ENCODE assay signal across 26 mouse cellular contexts in the genomic region with DNA sequence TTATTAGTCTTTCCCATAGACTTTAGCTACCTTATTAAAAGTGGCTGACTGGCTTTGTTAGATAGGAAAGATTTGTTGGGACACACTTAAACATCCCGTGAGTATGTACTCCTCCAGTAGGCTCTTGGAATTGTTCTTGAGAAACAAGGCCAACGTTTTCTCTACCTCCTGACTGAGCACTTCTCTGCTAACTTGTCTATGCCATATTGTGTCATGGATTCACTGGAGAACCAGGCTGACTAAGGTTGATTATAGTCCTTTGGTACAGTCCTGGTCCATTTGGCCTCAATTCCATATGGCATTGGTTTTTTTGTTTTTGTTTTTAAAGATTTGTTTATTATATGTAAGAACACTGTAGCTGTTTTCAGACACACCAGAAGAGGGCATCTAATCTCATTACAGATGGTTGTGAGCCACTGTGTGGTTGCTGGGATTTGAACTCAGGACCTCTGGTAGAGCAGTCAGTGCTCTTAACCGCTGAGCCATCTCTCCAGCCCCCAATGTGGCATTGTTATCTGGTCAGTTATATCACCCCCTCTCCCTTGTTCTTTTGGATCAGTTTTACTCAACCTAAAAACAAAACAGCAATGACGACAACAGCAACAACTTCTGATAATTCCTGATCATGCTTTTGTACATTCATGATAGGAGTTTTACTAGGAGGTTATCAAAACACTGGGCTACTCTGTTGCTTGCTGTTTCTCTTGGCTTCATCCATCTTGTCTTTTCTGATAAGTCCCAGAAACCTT. TPM values are rescaled to one million over a fixed set of nuclear protein-coding genes. Genes with fewer than 3 reads are reported as not detected.
A peak's percentile ranks its signal among the peaks of the same experiment; 100 is the strongest.
DNase-seq lines count a peak whose midpoint lies in the region; ATAC-seq and TF ChIP-seq lines count a peak whose summit lies in the region.
"Had no signal": no experiment of that assay in that cellular context is flagged by ENCODE, and none has a peak within 500 bp of the region (broad histone marks: within the 10 kb centered on the region; RNA-seq: fewer than 3 reads in every experiment).

No protein-coding gene starts in this region.

- H3K9ac ChIP-seq in kidney, postnatal 0 days (ENCODE audit: low read depth, low read length), result no peak overlapping the region
- H3K9ac ChIP-seq in liver, embryonic 12.5 days, result 0 out of 2 replicates have a peak overlapping the region, but pooled peaks have one; percentile 12
- H3K9ac ChIP-seq in forebrain, embryonic 13.5 days, result no peak overlapping the region
- H3K9ac ChIP-seq: hindbrain, embryonic 15.5 days; limb, embryonic 12.5 days had no signal

- H3K4me3 ChIP-seq in kidney, postnatal 0 days (replicated peaks; ENCODE audit: low read depth, low read length), result no peak overlapping the region
- H3K4me3 ChIP-seq in liver, embryonic 12.5 days, result no peak overlapping the region
- no peak overlapping the region for H3K4me3 ChIP-seq in forebrain, embryonic 13.5 days
- H3K4me3 ChIP-seq: embryonic facial prominence, embryonic 10.5 days; hindbrain, embryonic 15.5 days; limb, embryonic 12.5 days; midbrain, embryonic 10.5 days had no signal

- no peaks in the 10 kb centered on the region for H3K36me3 ChIP-seq in kidney, postnatal 0 days (ENCODE audit: insufficient read depth, low read length)
- H3K36me3 ChIP-seq in liver, embryonic 12.5 days, result peaks cover 9% of the 10 kb centered on the region
- peaks cover 4% of the 10 kb centered on the region; the same call in 1 of the 2 replicates for H3K36me3 ChIP-seq in forebrain, embryonic 13.5 days (ENCODE audit: poor library complexity, severe bottlenecking)
- H3K36me3 ChIP-seq: hindbrain, embryonic 15.5 days had no signal

- WGBS in kidney, postnatal 0 days, result 77% methylated on average over 4 of the region's 4 CpGs
- WGBS in liver, embryonic 12.5 days (ENCODE audit: insufficient replicate concordance), result 44% methylated on average over 4 of the region's 4 CpGs
- 90% methylated on average over 4 of the region's 4 CpGs for WGBS in forebrain, embryonic 13.5 days

- H3K9me3 ChIP-seq in kidney, postnatal 0 days (replicated peaks; ENCODE audit: low read length), result no peaks in the 10 kb centered on the region
- no peaks in the 10 kb centered on the region for H3K9me3 ChIP-seq in liver, embryonic 12.5 days (replicated peaks)
- H3K9me3 ChIP-seq in forebrain, embryonic 13.5 days (replicated peaks), result no peaks in the 10 kb centered on the region
- H3K9me3 ChIP-seq: embryonic facial prominence, embryonic 10.5 days; hindbrain, embryonic 15.5 days; limb, embryonic 12.5 days; midbrain, embryonic 10.5 days had no signal

- H3K27ac ChIP-seq in kidney, postnatal 0 days, result no peak overlapping the region
- H3K27ac ChIP-seq in liver, embryonic 12.5 days, result peak overlapping the region; percentile 74
- no peak overlapping the region for H3K27ac ChIP-seq in forebrain, embryonic 13.5 days
- H3K27ac ChIP-seq: embryonic facial prominence, embryonic 10.5 days; hindbrain, embryonic 15.5 days; limb, embryonic 12.5 days; midbrain, embryonic 10.5 days had no signal

- H3K4me1 ChIP-seq in kidney, postnatal 0 days (replicated peaks; ENCODE audit: insufficient read depth, low read length), result no peaks in the 10 kb centered on the region; the same call in 1 of the 2 replicates
- peaks cover 89% of the 10 kb centered on the region for H3K4me1 ChIP-seq in liver, embryonic 12.5 days
- H3K4me1 ChIP-seq in forebrain, embryonic 13.5 days, result peaks cover 10% of the 10 kb centered on the region

- H3K4me2 ChIP-seq in kidney, postnatal 0 days (ENCODE audit: low read length), result no peak overlapping the region
- H3K4me2 ChIP-seq in liver, embryonic 12.5 days, result peak overlapping the region; percentile 32
- H3K4me2 ChIP-seq in forebrain, embryonic 13.5 days, result no peak overlapping the region
- H3K4me2 ChIP-seq: heart, embryonic 11.5 days; hindbrain, embryonic 15.5 days; limb, embryonic 12.5 days had no signal

- DNase-seq in kidney, postnatal 0 days (ENCODE audit: low spot score), result peak; percentile 36
- no peak for DNase-seq in kidney, postnatal 25 days
- DNase-seq in c-Kit-positive CD71-positive TER-119-negative erythroid progenitor cells, embryonic 14.5 days (ENCODE audit: low read depth), result peak; percentile 65
- DNase-seq in retina, postnatal 1 day, result no peak
- DNase-seq: adrenal gland, postnatal 14 days; cerebellum, adult 9-10 months; gastrocnemius, postnatal 25 days; kidney, adult 2 months; kidney, postnatal 10 days; lung, adult 2 months; lung, postnatal 36 days; thymus, adult 18-20 months; thymus, postnatal 36 days had no signal

- H3K27me3 ChIP-seq in kidney, postnatal 0 days (ENCODE audit: insufficient read depth, low read length), result no peaks in the 10 kb centered on the region
- H3K27me3 ChIP-seq in liver, embryonic 12.5 days (replicated peaks), result no peaks in the 10 kb centered on the region
- H3K27me3 ChIP-seq in forebrain, embryonic 13.5 days, result no peaks in the 10 kb centered on the region
- H3K27me3 ChIP-seq: hindbrain, embryonic 15.5 days; limb, embryonic 12.5 days had no signal

- TF ChIP-seq CTCF in kidney, postnatal 0 days (IDR thresholded peaks at IDR 0.05; ENCODE audit: low read depth), result no peak

- ATAC-seq in kidney, postnatal 0 days (replicated peaks; ENCODE audit: low FRiP score, low read depth), result no peak
- ATAC-seq in liver, embryonic 12.5 days, result peak; percentile 42; the same call in 1 of the 2 replicates
- peak; percentile 77 for ATAC-seq in megakaryocyte progenitor cell, adult 5-6 weeks (replicated peaks; ENCODE audit: poor library complexity)
- ATAC-seq in forebrain, embryonic 13.5 days, result no peak
- ATAC-seq: forebrain, embryonic 16.5 days had no signal

RNA-seq across cellular contexts. Expression of gene 1810049J17Rik, which starts 15.5 kb away (rescaled TPM):
- polyA plus RNA-seq in kidney, postnatal 0 days (2015; fragmentation: Nextera tagmentation; extraction: Ambion mirVana), result 0.45 and 1.9 TPM in 2 replicates
- polyA plus RNA-seq in liver, embryonic 12.5 days (2016; fragmentation: Nextera tagmentation; extraction: Ambion mirVana), result 1.2 and 1.9 TPM in 2 replicates
- not detected in 2 replicates for total RNA-seq in megakaryocyte progenitor cell, adult 5-6 weeks (2015)
- 0.58 TPM in 1 of 2 replicates, not detected in the other for total RNA-seq in megakaryocyte progenitor cell, adult 5-6 weeks (2017)
- 0.81 TPM in 1 of 2 replicates, not detected in the other for polyA plus RNA-seq in forebrain, embryonic 13.5 days (2015; fragmentation: Nextera tagmentation; extraction: Ambion mirVana)
- total RNA-seq: hematopoietic stem cell, adult 5-6 weeks; midbrain, postnatal 0 days had no signal
- polyA plus RNA-seq: brain, embryonic 14.5 days; embryonic facial prominence, embryonic 10.5 days; forebrain, embryonic 16.5 days; heart, embryonic 11.5 days; kidney, adult 2 months; lung, adult 2 months; small intestine, adult 2 months had no signal

RNA-seq across cellular contexts. Expression of gene Golph3, which starts 16.0 kb away (rescaled TPM):
- polyA plus RNA-seq in kidney, postnatal 0 days (2015; fragmentation: Nextera tagmentation; extraction: Ambion mirVana), result 88.7 and 95.6 TPM in 2 replicates
- 79.8 and 82.7 TPM in 2 replicates for polyA plus RNA-seq in liver, embryonic 12.5 days (2016; fragmentation: Nextera tagmentation; extraction: Ambion mirVana)
- total RNA-seq in megakaryocyte progenitor cell, adult 5-6 weeks (2015), result 110 and 118 TPM in 2 replicates
- total RNA-seq in megakaryocyte progenitor cell, adult 5-6 weeks (2017), result 86.6 and 94.4 TPM in 2 replicates
- polyA plus RNA-seq in forebrain, embryonic 13.5 days (2015; fragmentation: Nextera tagmentation; extraction: Ambion mirVana), result 62.4 and 63.8 TPM in 2 replicates

Comparison
In these comparisons a context has a peak if more than half of its experiments do, and no peak if none do; other contexts are left out.
1. DNase-seq: peak in kidney, postnatal 0 days (single experiment) and c-Kit-positive CD71-positive TER-119-negative erythroid progenitor cells, embryonic 14.5 days (single experiment); none in kidney, postnatal 25 days (0 of 2) and retina, postnatal 1 day (single experiment).
2. ATAC-seq: peak in liver, embryonic 12.5 days (single experiment) and megakaryocyte progenitor cell, adult 5-6 weeks (single experiment); none in kidney, postnatal 0 days (single experiment) and forebrain, embryonic 13.5 days (single experiment).